Comparison of ENCODE assay signal across 23 mouse cellular contexts in the genomic region with DNA sequence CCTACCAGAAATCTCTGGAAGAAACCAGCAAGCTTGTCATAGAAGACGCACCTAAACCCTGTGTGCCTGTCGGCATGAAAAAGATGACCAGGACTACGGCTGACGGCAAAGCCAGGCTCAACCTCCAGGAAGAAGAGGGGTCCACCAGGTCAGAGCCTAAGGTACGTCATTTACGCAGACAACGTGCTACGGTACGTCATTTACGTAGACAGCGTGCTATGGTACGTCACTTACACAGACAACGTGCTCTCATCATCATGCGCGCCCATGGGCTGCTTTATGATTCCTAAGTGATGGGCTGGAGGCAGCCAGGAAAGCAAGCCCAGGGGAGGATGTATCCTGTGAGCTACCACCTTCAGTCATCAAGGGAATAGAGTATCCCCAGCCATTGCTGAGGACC.
"Had no signal": no experiment of that assay in that cellular context is flagged by ENCODE, and none has a peak within 500 bp of the region (broad histone marks: within the 10 kb centered on the region; RNA-seq: fewer than 3 reads in every experiment).

No protein-coding gene starts in this region.

- H3K27me3 ChIP-seq: heart, embryonic 12.5 days; hindbrain, embryonic 12.5 days; intestine, embryonic 15.5 days; limb, embryonic 12.5 days had no signal

- DNase-seq: gastrocnemius, adult 2 months; gastrocnemius, postnatal 10 days; gastrocnemius, postnatal 25 days; heart, adult 2 months; heart, postnatal 10 days; heart, postnatal 36 days; kidney, adult 18-20 months; kidney, adult 8-10 months; kidney, postnatal 10 days; kidney, postnatal 25 days; kidney, postnatal 4 days; liver had no signal

- H3K9me3 ChIP-seq: heart, embryonic 12.5 days; hindbrain, embryonic 10.5 days; hindbrain, embryonic 12.5 days; intestine, embryonic 15.5 days; limb, embryonic 10.5 days; limb, embryonic 12.5 days had no signal

- H3K4me3 ChIP-seq: gastrocnemius, adult 2 months; heart, adult 2 months; heart, embryonic 12.5 days; hindbrain, embryonic 10.5 days; hindbrain, embryonic 12.5 days; intestine, embryonic 15.5 days; layer of hippocampus, adult 2 months; left cerebral cortex, adult 2 months; limb, embryonic 10.5 days; limb, embryonic 12.5 days had no signal

- ATAC-seq: hindbrain, embryonic 16.5 days; inflammation-experienced regulatory T-cells, adult 6 months; intestine, embryonic 15.5 days; intestine, postnatal 0 days had no signal

- H3K4me1 ChIP-seq: heart, embryonic 12.5 days; hindbrain, embryonic 12.5 days; intestine, embryonic 15.5 days; limb, embryonic 10.5 days; limb, embryonic 12.5 days had no signal
